Mouse (Mus musculus) lung, embryonic 14.5 days (tissue): ENCODE data around the gene 2210016F16Rik. TPM values are rescaled to one million over a fixed set of nuclear protein-coding genes. Genes with fewer than 3 reads are reported as not detected.
A peak's percentile ranks its signal among the peaks of the same experiment; 100 is the strongest.

Experiments
- ATAC-seq: fragments of 200-750 bp; cut with Nextera tagmentation; 2 replicates; pipeline ENCODE4 v1.8.0; 2017; ENCODE audit warnings: mild to moderate bottlenecking, moderate TSS enrichment, moderate library complexity; ENCODE audit not compliant: insufficient read depth
- DNase-seq: peaks from one replicate; pipeline ENCODE4 v3.0.0-alpha.2; 2015
- H3K27ac ChIP-seq: fragments of 300-500 bp; sonication (generic); 2 replicates; pipeline ENCODE4 v1.5.1; 2014; ENCODE audit warnings: low read depth, mild to moderate bottlenecking, moderate library complexity
- H3K27me3 ChIP-seq: fragments of 300-500 bp; sonication (generic); 2 replicates; pipeline ENCODE4 v1.6.1; 2014; ENCODE audit warnings: low read length, control low read depth; ENCODE audit not compliant: insufficient read depth
- H3K36me3 ChIP-seq: fragments of 300-500 bp; sonication (generic); 2 replicates; pipeline ENCODE4 v1.6.1; 2014; ENCODE audit warnings: control low read depth; ENCODE audit not compliant: insufficient read depth
- H3K4me1 ChIP-seq: fragments of 300-500 bp; sonication (generic); 2 replicates; pipeline ENCODE4 v1.6.1; 2014; ENCODE audit warnings: antibody characterized with exemption, control low read depth; ENCODE audit not compliant: insufficient read depth
- H3K4me2 ChIP-seq: fragments of 300-500 bp; sonication (generic); 2 replicates; pipeline ENCODE4 v1.6.1; 2014; ENCODE audit warnings: mild to moderate bottlenecking
- H3K4me3 ChIP-seq: fragments of 300-500 bp; sonication (generic); 2 replicates; pipeline ENCODE4 v1.5.1; 2014; ENCODE audit warnings: low read depth, low read length
- H3K9ac ChIP-seq: fragments of 300-500 bp; sonication (generic); 2 replicates; pipeline ENCODE4 v1.6.1; 2014
- H3K9me3 ChIP-seq: fragments of 300-500 bp; sonication (generic); 2 replicates; pipeline ENCODE4 v1.6.1; 2016; ENCODE audit warnings: low read depth, low read length, control low read depth
- CTCF ChIP-seq: IDR thresholded peaks from 2 replicates; pipeline ENCODE4 v1.5.1; 2016; ENCODE audit warnings: antibody characterized with exemption, low read depth
- WGBS: fragments of 180-500 bp; shearing (Covaris S2); extraction: QIAGEN DNeasy Blood & Tissue Kit; methylation state at CpG from one replicate; pipeline ENCODE4 v1.1.7; 2014; 5-methylcytosine and 5-hydroxymethylcytosine counted together
- polyA plus RNA-seq: library from polyadenylated mRNA; unstranded; fragments of >200 nt; fragmentation: Nextera tagmentation; extraction: Ambion mirVana; gene quantifications from 2 replicates; pipeline ENCODE4 v1.2.1, GENCODE M21; 2014

The 2210016F16Rik gene
- polyA plus RNA-seq: 34.0 and 34.2 TPM in 2 replicates

DNA sequence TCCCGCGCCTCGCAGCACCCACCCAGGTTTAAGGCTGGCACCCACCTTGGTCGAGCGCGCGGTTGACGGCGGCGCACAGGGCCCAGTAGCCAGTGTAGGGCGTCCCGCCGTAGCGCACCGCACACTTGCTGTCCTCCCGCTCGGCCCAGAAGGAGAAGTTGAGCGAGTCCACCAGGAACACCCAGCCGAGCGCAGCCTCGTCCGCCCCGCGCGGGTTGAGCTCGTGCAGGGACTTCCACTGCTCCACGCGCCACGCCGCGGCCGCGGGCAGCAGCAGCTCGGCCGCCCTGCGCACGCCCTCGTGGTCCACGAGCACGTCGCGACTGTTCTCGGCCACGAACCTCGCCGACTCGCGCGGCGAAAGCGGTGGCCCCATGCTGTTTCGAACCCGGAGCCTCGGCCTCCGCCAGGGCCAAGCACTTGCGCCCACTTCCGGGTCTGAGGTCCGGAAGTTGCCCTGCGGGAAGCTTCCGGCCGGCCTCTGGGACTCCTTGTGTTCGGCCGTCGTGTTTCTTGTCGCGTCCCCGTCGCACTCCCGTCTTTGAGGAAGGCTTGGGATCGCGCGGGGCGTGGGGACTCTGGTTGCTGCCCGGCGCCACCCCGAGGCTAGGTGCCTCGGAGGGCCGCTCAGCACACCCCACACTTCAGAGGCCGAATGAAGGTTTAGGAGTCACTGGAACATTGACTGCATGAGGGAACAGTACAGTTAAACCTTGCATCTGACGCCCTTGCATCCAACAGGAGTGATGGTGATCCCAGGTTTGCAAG, at the start of gene 2210016F16Rik:
Gene 2210016F16Rik (minus strand): TSS at position 447 of the 768 bp plus-strand sequence.
- no peak for TF ChIP-seq CTCF
- peak within 1 kb of the TSS; percentile 82 for H3K4me3 ChIP-seq
- peak within 1 kb of the TSS; percentile 32; the same call in 1 of the 2 replicates for H3K27ac ChIP-seq
- ATAC-seq (peak; percentile 73), DNase-seq (peak; percentile 81)
- H3K27me3 ChIP-seq: no peaks in the 10 kb centered on the region
- H3K4me1 ChIP-seq: no peaks in the 10 kb centered on the region
- peaks cover 35% of the 10 kb centered on the region for H3K36me3 ChIP-seq
- peak within 1 kb of the TSS; percentile 94 for H3K4me2 ChIP-seq
- 2% methylated on average over 80 of the region's 80 CpGs for WGBS
- H3K9ac ChIP-seq: peak within 1 kb of the TSS; percentile 80
- peaks cover 16% of the 10 kb centered on the region; the same call in 1 of the 2 replicates for H3K9me3 ChIP-seq

GRCm38 (mm10) chr13:58423061-58423660, 38.1 kb upstream of the 2210016F16Rik start:
- Histone ChIP-seq H3K9me3 (no peaks in the 10 kb centered on the region), H3K4me1 (0 out of 2 replicates have a peak, but pooled peaks cover 4% of the 10 kb centered on the region), H3K36me3 (no peaks in the 10 kb centered on the region), H3K4me3 (no peak overlapping the region), H3K4me2 (no peak overlapping the region), H3K27me3 (no peaks in the 10 kb centered on the region), H3K27ac (peak overlapping the region; percentile 63; the same call in 1 of the 2 replicates), H3K9ac (no peak overlapping the region)
- ATAC-seq: peak; percentile 90
- no peak for TF ChIP-seq CTCF
- DNase-seq: peak; percentile 81
- WGBS: 28% methylated on average over 10 of the region's 10 CpGs

GRCm38 (mm10) chr13:58422242-58422641, 37.2 kb upstream of the 2210016F16Rik start:
- TF ChIP-seq CTCF: no peak
- Histone ChIP-seq H3K36me3 (no peaks in the 10 kb centered on the region), H3K4me1 (0 out of 2 replicates have a peak, but pooled peaks cover 4% of the 10 kb centered on the region), H3K4me2 (no peak overlapping the region), H3K27ac (no peak overlapping the region), H3K4me3 (no peak overlapping the region), H3K27me3 (no peaks in the 10 kb centered on the region), H3K9ac (no peak overlapping the region), H3K9me3 (no peaks in the 10 kb centered on the region)
- ATAC-seq: no peak
- 63% methylated on average over 4 of the region's 4 CpGs for WGBS
- no peak for DNase-seq

GRCm38 (mm10) chr13:58421026-58421425, 36.0 kb upstream of the 2210016F16Rik start:
- Histone ChIP-seq H3K4me1 (0 out of 2 replicates have a peak, but pooled peaks cover 4% of the 10 kb centered on the region), H3K9ac (no peak overlapping the region), H3K36me3 (no peaks in the 10 kb centered on the region), H3K27ac (no peak overlapping the region), H3K9me3 (no peaks in the 10 kb centered on the region), H3K27me3 (no peaks in the 10 kb centered on the region), H3K4me3 (no peak overlapping the region), H3K4me2 (no peak overlapping the region)
- DNase-seq (no peak), ATAC-seq (no peak)
- no peak for TF ChIP-seq CTCF
- whole genome bisulfite sequencing: 74% methylated on average over 4 of the region's 4 CpGs

DNA sequence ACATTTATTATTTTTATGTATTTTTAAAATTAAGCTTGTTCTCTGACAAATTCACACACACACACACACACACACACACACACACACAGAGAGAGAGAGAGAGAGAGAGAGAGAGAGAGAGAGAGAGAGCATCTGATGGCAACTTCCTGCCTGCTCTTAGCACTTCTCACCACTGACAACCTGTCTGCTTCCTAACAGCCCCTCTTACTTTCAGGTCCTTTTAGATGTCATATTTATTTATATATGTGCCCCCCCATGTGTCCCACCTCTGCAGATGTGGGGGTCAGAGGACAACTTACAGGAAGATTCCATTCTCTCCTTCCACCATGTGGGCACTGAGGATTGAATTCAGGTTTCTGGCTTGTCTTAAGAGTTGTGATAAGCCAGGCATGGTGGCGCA, 34.2 kb upstream of the 2210016F16Rik start:
- ATAC-seq (no peak), DNase-seq (no peak)
- no peaks in the 10 kb centered on the region for H3K27me3 ChIP-seq
- 79% methylated on average over 1 of the region's 1 CpGs for WGBS
- H3K9me3 ChIP-seq: no peaks in the 10 kb centered on the region
- H3K4me3 ChIP-seq: no peak overlapping the region
- H3K27ac ChIP-seq: no peak overlapping the region
- H3K36me3 ChIP-seq: no peaks in the 10 kb centered on the region
- H3K4me2 ChIP-seq: no peak overlapping the region
- 0 out of 2 replicates have a peak, but pooled peaks cover 4% of the 10 kb centered on the region for H3K4me1 ChIP-seq
- no peak for TF ChIP-seq CTCF
- H3K9ac ChIP-seq: no peak overlapping the region

GRCm38 (mm10) chr13:58418656-58419055, 33.6 kb upstream of the 2210016F16Rik start:
- Histone ChIP-seq H3K36me3 (no peaks in the 10 kb centered on the region), H3K9me3 (no peaks in the 10 kb centered on the region), H3K4me1 (0 out of 2 replicates have a peak, but pooled peaks cover 4% of the 10 kb centered on the region), H3K9ac (no peak overlapping the region), H3K4me2 (no peak overlapping the region), H3K27ac (no peak overlapping the region), H3K4me3 (no peak overlapping the region), H3K27me3 (no peaks in the 10 kb centered on the region)
- no peak for TF ChIP-seq CTCF
- DNase-seq (no peak), ATAC-seq (no peak)
- WGBS: 86% methylated on average over 4 of the region's 4 CpGs

GRCm38 (mm10) chr13:58415838-58416237, 30.8 kb upstream of the 2210016F16Rik start:
- Histone ChIP-seq H3K4me1 (no peaks in the 10 kb centered on the region), H3K4me3 (no peak overlapping the region), H3K27me3 (no peaks in the 10 kb centered on the region), H3K36me3 (no peaks in the 10 kb centered on the region), H3K9ac (no peak overlapping the region), H3K27ac (no peak overlapping the region), H3K4me2 (no peak overlapping the region), H3K9me3 (no peaks in the 10 kb centered on the region)
- DNase-seq (no peak), ATAC-seq (no peak)
- 78% methylated on average over 5 of the region's 5 CpGs for WGBS
- no peak for TF ChIP-seq CTCF
